Mouse (Mus musculus) CH12.LX (cell line): ENCODE measurements around the gene Cyp2f2. TPM values are rescaled to one million over a fixed set of nuclear protein-coding genes. Genes with fewer than 3 reads are reported as not detected.

Source experiments
- DNase-seq: peaks from one replicate; pipeline ENCODE4 v3.0.0-alpha.2; 2013; ENCODE audit errors: extremely low read depth
- H3K27ac ChIP-seq: 2 replicates; pipeline ENCODE4 v1.5.1; 2012; ENCODE audit warnings: low read depth, mild to moderate bottlenecking, control low read depth, moderate library complexity; ENCODE audit not compliant: insufficient read depth
- H3K27me3 ChIP-seq: replicated peaks from 2 replicates; pipeline ENCODE3; 2012; ENCODE audit warnings: inconsistent platforms
- H3K36me3 ChIP-seq, 2 experiments: replicated peaks in 1 of 2; 2 replicates each; pipeline versions ENCODE3 to v1.6.1; 2012; ENCODE audit warnings: inconsistent platforms in 1 of 2, low read length in 1 of 2, mild to moderate bottlenecking in 1 of 2, mixed read lengths in 1 of 2, moderate library complexity in 1 of 2; ENCODE audit not compliant: control insufficient read depth in 1 of 2, insufficient read depth in 1 of 2
- H3K4me1 ChIP-seq, 2 experiments: 2 replicates each; pipeline ENCODE4 v1.6.1; 2012; ENCODE audit warnings: inconsistent platforms in 1 of 2, moderate library complexity in 1 of 2; ENCODE audit not compliant: insufficient read depth in 2 of 2, control insufficient read depth in 1 of 2
- H3K4me2 ChIP-seq: 2 replicates; pipeline ENCODE4 v1.6.1; 2012; ENCODE audit warnings: low read depth, mild to moderate bottlenecking, control low read depth; ENCODE audit not compliant: poor library complexity, insufficient read depth, severe bottlenecking
- H3K4me3 ChIP-seq, 3 experiments: fragments of 150-350 bp in 1 of 3; sonication (generic) in 1 of 3; replicated peaks in 1 of 3; 2 replicates each; pipeline versions ENCODE3 to v1.5.1; 2011 to 2012; ENCODE audit warnings: low read depth in 2 of 3, low read length in 2 of 3, mild to moderate bottlenecking in 2 of 3, moderate library complexity in 2 of 3, control low read depth in 1 of 3, improper control_type of control experiment in 1 of 3, inconsistent platforms in 1 of 3, mixed read lengths in 1 of 3; ENCODE audit not compliant: poor library complexity in 1 of 3
- H3K79me2 ChIP-seq: replicated peaks from 2 replicates; pipeline ENCODE4 v1.6.1; 2012; ENCODE audit warnings: mild to moderate bottlenecking, moderate library complexity; ENCODE audit not compliant: control insufficient read depth, poor library complexity, insufficient read depth, severe bottlenecking; ENCODE audit errors: extremely low read depth
- H3K9ac ChIP-seq: 2 replicates; pipeline ENCODE4 v1.6.1; 2012; ENCODE audit warnings: low read depth, mild to moderate bottlenecking, control low read depth, moderate library complexity; ENCODE audit not compliant: insufficient read depth
- H3K9me3 ChIP-seq: replicated peaks from 2 replicates; pipeline ENCODE3; 2012; ENCODE audit warnings: low read length, inconsistent platforms, mixed read lengths
- BHLHE40 ChIP-seq: IDR thresholded peaks from 2 replicates; pipeline ENCODE4 v1.6.1; 2011; ENCODE audit warnings: mild to moderate bottlenecking, low read depth, low read length, improper control_type of control experiment
- CHD1 ChIP-seq: IDR thresholded peaks from 2 replicates; pipeline ENCODE4 v1.6.1; 2012; ENCODE audit warnings: low read depth, low read length, improper control_type of control experiment, inconsistent platforms
- ELF1 ChIP-seq: IDR thresholded peaks from 2 replicates; pipeline ENCODE4 v1.6.1; 2014; ENCODE audit warnings: low read depth, mild to moderate bottlenecking, inconsistent platforms, low read length, improper control_type of control experiment
- EP300 ChIP-seq: IDR thresholded peaks from 2 replicates; pipeline ENCODE4 v1.6.1; 2011; ENCODE audit warnings: low read length, improper control_type of control experiment
- ETS1 ChIP-seq: conservative IDR thresholded peaks from 2 replicates; pipeline ENCODE4 v1.6.1; 2012; ENCODE audit warnings: low read depth, mild to moderate bottlenecking, inconsistent platforms, low read length, improper control_type of control experiment, moderate library complexity
- GABPA ChIP-seq: IDR thresholded peaks from 2 replicates; pipeline ENCODE4 v1.6.1; 2012; ENCODE audit warnings: low read depth, low read length, improper control_type of control experiment, inconsistent platforms; ENCODE audit not compliant: insufficient replicate concordance
- HCFC1 ChIP-seq: IDR thresholded peaks from 2 replicates; pipeline ENCODE4 v1.6.1; 2012; ENCODE audit warnings: low read depth, mild to moderate bottlenecking, inconsistent platforms, low read length, improper control_type of control experiment
- JUN ChIP-seq: IDR thresholded peaks from 2 replicates; pipeline ENCODE4 v1.6.1; 2011; ENCODE audit warnings: low read depth, mild to moderate bottlenecking, low read length, improper control_type of control experiment, moderate library complexity; ENCODE audit not compliant: insufficient read depth
- MAFK ChIP-seq: IDR thresholded peaks from 2 replicates; pipeline ENCODE4 v1.6.1; 2011; ENCODE audit warnings: low read length, improper control_type of control experiment; ENCODE audit not compliant: insufficient replicate concordance
- MAX ChIP-seq: IDR thresholded peaks from 2 replicates; pipeline ENCODE4 v1.6.1; 2011; ENCODE audit warnings: low read length, improper control_type of control experiment
- MEF2A ChIP-seq: IDR thresholded peaks from 2 replicates; pipeline ENCODE4 v1.6.1; 2014; ENCODE audit warnings: low read depth, mild to moderate bottlenecking, inconsistent platforms, low read length, improper control_type of control experiment, borderline replicate concordance
- MXI1 ChIP-seq: IDR thresholded peaks from 2 replicates; pipeline ENCODE4 v1.6.1; 2011; ENCODE audit warnings: mild to moderate bottlenecking, low read depth, low read length, improper control_type of control experiment
- MYC ChIP-seq: IDR thresholded peaks from 2 replicates; pipeline ENCODE4 v1.6.1; 2011; ENCODE audit warnings: low read depth, mild to moderate bottlenecking, improper control_type of control experiment, low read length
- NELFE ChIP-seq: IDR thresholded peaks from 2 replicates; pipeline ENCODE4 v1.6.1; 2011; ENCODE audit warnings: low read depth, low read length, improper control_type of control experiment
- POLR2A ChIP-seq: IDR thresholded peaks from 2 replicates; pipeline ENCODE4 v1.6.1; 2011; ENCODE audit warnings: low read depth, mild to moderate bottlenecking, improper control_type of control experiment, low read length
- POLR2AphosphoS2 ChIP-seq: IDR thresholded peaks from 2 replicates; pipeline ENCODE4 v1.6.1; 2011; ENCODE audit warnings: low read depth, low read length, improper control_type of control experiment
- RAD21 ChIP-seq: IDR thresholded peaks from 2 replicates; pipeline ENCODE4 v1.6.1; 2011; ENCODE audit warnings: low read depth, mild to moderate bottlenecking, low read length, improper control_type of control experiment, moderate library complexity
- RCOR1 ChIP-seq: conservative IDR thresholded peaks from 2 replicates; pipeline ENCODE4 v1.6.1; 2012; ENCODE audit warnings: low read depth, mild to moderate bottlenecking, inconsistent platforms, low read length, improper control_type of control experiment
- SIN3A ChIP-seq: IDR thresholded peaks from 2 replicates; pipeline ENCODE4 v1.6.1; 2012; ENCODE audit warnings: low read length, improper control_type of control experiment, inconsistent platforms
- USF1 ChIP-seq: IDR thresholded peaks from 2 replicates; pipeline ENCODE4 v1.6.1; 2014; ENCODE audit warnings: low read depth, mild to moderate bottlenecking, inconsistent platforms, low read length, improper control_type of control experiment
- USF2 ChIP-seq: conservative IDR thresholded peaks from 2 replicates; pipeline ENCODE4 v1.6.1; 2011; ENCODE audit warnings: low read depth, low read length, improper control_type of control experiment
- ZMIZ1 ChIP-seq: IDR thresholded peaks from 2 replicates; pipeline ENCODE4 v1.6.1; 2012; ENCODE audit warnings: low read depth, mild to moderate bottlenecking, inconsistent platforms, low read length, improper control_type of control experiment
- dilution Hi-C: fragments of 300-500 bp; cut with MboI; formaldehyde crosslinking; loops from 2 replicates; pipeline ENCODE4 v1.14.3; 2020; ENCODE audit warnings: low sequenced_read_pairs; ENCODE audit not compliant: extremely low pct_unique_long_range_greater_than_20kb, extremely low pct_ligation_motif_present
- in situ Hi-C: fragments of 300-500 bp; cut with MboI; formaldehyde crosslinking; loops from 3 replicates; pipeline ENCODE4 v1.14.3; 2019; ENCODE audit warnings: low sequenced_read_pairs, low pct_ligation_motif_present, low pct_unique_long_range_greater_than_20kb, mixed read lengths
- polyA plus RNA-seq: library from polyadenylated mRNA; unstranded; fragments of >175 nt; gene quantifications from 2 replicates; pipeline ENCODE4 v1.2.1, GENCODE M21; 2012; ENCODE audit warnings: low read depth; ENCODE audit not compliant: insufficient read length
- total RNA-seq, 2 experiments: library from RNA; depleted of rRNA; stranded (reverse); fragments of 300-350 nt in 1 of 2; fragments of >200 nt in 1 of 2; gene quantifications; 2 replicates each; pipeline ENCODE4 v1.2.3; 2012 to 2014

Gene Cyp2f2
- total and polyA plus RNA-seq, 3 experiments = not detected

- peak; percentile 86 for DNase-seq
- dilution Hi-C loops = no loop called here
- H3K4me3 ChIP-seq = peak overlapping the region; percentile 86 to 98 (median 92)
- no peak for TF ChIP-seq GABPA
- peak; percentile 85 for TF ChIP-seq MAX
- TF ChIP-seq SIN3A = peak; percentile 91
- peak; percentile 75 for TF ChIP-seq POLR2A
- no peak for TF ChIP-seq MEF2A
- no peak for TF ChIP-seq EP300
- TF ChIP-seq ZMIZ1 = no peak
- TF ChIP-seq MAFK = no peak
- TF ChIP-seq USF2 = peak; percentile 52; the same call in 1 of the 2 replicates
- TF ChIP-seq MYC = peak; percentile 86
- TF ChIP-seq POLR2AphosphoS2 = peak; percentile 78; the same call in 1 of the 2 replicates
- 0 out of 2 replicates have a peak, but pooled peaks have one; percentile 12 for TF ChIP-seq RCOR1
- no peak for TF ChIP-seq JUN
- TF ChIP-seq HCFC1 = peak; percentile 75
- no peak for TF ChIP-seq RAD21
- peak; percentile 38 for TF ChIP-seq ETS1
- peak; percentile 96 for TF ChIP-seq BHLHE40
- no peak for TF ChIP-seq NELFE
- peak; percentile 70 for TF ChIP-seq USF1
- TF ChIP-seq ELF1 = peak; percentile 10; the same call in 1 of the 2 replicates
- TF ChIP-seq CHD1 = 0 out of 2 replicates have a peak, but pooled peaks have one; percentile 14
- peak; percentile 97 for TF ChIP-seq MXI1
- H3K4me1 ChIP-seq = peaks cover 44 to 64% of the 10 kb centered on the region in 2 experiments
- peak overlapping the region; percentile 77 for H3K4me2 ChIP-seq
- peaks cover 48% of the 10 kb centered on the region for H3K79me2 ChIP-seq
- peak overlapping the region; percentile 98 for H3K27ac ChIP-seq
- H3K9ac ChIP-seq = peak overlapping the region; percentile 90
- no peaks in the 10 kb centered on the region for H3K9me3 ChIP-seq
- H3K27me3 ChIP-seq = no peaks in the 10 kb centered on the region
- in situ Hi-C loops = loop anchor here (5.0 kb wide), 1 partner anchor 63 kb away; the partner anchor contains the start of gene Itpkc
- H3K36me3 ChIP-seq = peaks cover 21 to 62% of the 10 kb centered on the region in 2 experiments
Observed at GRCm38 (mm10) chr7:27164112-27164947, 44.6 kb downstream of the Cyp2f2 start.
